Mouse (Mus musculus) large intestine, adult 2 months (tissue): ENCODE data around the gene Sirt2. TPM values are rescaled to one million over a fixed set of nuclear protein-coding genes. Genes with fewer than 3 reads are reported as not detected.

Experiments used
- DNase-seq: peaks from one replicate; pipeline ENCODE4 v3.0.0-alpha.2; 2012; ENCODE audit warnings: low read depth, low spot score
- WGBS: fragments of 180-500 bp; shearing (Covaris S2); methylation state at CpG from one replicate; pipeline ENCODE4 v1.1.7; 2018; 5-methylcytosine and 5-hydroxymethylcytosine counted together
- polyA plus RNA-seq: library from polyadenylated mRNA; depleted of rRNA; stranded (reverse); fragments of >200 nt; gene quantifications from 2 replicates; pipeline ENCODE4 v1.2.3, GENCODE M21; 2012

The Sirt2 gene
- polyA plus RNA-seq, 1 experiment, result 40.2 TPM

DNA sequence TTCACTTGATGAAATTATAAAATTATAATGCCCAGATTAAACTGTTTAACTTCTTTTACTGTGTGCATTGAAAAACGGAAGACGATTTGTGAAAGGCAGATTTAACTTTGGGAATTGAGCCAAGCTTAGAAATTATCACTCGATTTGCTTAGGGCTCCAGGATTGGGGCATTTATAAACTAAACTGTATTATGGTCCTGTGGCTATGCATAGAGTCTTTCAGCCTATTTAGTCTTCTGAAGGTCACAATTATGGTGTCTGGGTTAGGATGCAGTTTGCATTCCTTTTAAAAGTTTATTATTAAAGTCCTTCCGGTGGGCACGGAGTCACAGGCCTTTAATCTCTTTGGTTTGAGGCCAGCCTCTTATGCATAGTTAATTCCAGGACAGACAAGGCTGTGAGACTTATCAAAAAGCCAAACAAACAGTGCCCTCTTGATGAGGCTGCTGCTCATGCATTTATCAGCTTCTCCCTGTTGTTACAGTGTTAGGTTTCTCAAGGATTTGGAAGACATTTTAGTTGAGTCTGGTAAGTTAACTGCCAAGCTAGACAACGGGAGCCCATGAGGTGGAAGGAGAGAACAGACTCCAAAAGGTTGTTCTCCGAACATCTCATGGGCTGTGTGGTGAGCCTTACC is 45.2 kb downstream of the Sirt2 start:
- WGBS, result under 1% methylated on average over 7 of the region's 7 CpGs
- no peak for DNase-seq

DNA sequence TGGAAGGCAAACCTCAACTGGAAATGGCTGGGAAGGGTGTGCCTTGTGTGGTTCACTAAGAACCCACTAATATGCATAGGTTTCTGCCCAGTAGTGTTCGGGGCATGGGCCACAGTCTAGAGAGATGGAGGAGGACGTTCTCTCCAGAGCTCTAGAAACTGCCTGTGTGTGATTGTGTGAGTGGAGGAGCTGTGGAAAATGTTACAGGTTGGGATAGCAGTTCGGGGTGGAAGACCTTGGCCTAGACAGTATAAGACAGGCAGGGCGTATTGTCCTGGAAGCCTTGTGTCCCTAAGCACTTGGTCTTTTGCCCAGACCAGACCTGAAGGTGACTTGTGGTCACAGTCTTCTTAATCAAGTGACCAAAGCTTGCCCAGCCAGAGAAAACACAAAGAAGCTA is 45.9 kb downstream of the Sirt2 start:
- 4% methylated on average over 4 of the region's 4 CpGs for WGBS
- DNase-seq, result no peak

DNA sequence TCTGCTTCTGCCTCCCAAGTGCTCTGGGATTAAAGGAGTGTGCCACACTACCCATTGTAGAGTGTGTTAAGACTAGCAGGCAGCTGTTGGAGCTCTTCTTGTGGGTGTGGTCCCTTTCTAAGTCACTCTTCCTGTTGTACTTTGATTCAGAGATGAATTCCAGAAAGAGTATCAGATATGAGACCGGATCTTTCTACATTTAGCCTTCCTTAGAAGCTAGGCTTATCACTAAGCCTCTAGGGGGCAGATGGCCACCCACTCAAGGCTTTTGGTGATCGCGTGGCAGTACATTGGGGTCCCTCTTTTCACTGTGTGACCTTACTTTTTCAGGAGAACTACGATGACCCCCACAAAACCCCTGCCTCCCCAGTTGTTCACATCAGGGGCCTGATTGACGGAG is 46.4 kb downstream of the Sirt2 start:
- DNase-seq, result no peak
- 44% methylated on average over 5 of the region's 5 CpGs for WGBS

DNA sequence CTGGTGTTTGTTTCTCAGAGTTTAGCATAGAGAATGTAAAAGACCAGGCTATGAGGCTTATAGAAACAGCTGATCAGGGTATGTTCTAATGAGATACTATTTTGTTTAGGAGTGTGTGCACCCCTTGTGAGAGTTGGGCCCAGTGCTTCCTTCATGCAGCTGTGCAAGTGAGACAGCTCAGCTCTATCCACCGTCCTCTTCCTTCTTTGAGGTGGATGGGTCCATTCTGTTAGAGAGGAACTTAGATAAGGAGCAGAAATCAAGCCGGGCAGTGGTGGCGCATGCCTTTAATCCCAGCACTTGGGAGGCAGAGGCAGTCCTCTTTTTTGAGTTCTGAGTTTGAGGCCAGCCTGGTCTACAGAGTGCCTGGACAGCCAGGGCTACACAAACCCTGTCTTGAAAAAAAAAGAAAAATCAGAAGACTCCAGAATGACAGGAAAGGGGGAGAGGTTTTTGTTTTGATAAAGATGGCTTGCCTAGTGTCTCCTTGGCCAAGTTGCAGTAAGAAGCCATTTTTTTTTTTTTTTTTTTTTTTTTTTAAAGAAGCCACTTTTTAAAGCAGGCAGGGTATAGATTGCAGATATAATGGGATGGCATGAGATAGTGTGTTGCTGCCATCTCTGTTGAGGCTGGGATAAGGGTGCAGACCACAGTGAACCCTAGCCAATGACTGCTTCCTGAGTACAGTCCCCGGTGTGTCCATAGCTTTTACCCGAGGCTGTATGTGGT is 47.9 kb downstream of the Sirt2 start:
- 64% methylated on average over 5 of the region's 5 CpGs for WGBS
- DNase-seq, result no peak

DNA sequence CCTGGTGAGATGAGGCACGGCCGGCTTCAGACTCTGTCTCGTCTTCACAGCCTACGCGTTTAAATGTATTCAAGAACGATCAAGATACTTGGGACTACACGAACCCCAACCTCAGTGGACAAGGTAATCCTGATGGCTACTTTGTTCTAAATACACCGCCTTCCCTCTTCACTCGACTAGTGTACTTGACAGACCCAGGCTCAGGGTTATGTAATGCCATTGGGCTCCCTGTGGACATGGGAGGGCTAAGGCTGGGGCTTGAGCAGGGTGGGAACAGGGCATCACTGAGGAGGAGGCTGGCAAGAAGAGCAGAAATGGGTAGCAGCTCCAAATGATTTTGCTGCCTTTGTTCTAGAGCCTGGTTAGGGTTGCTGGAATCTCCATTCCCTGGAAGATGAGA is 48.7 kb downstream of the Sirt2 start:
- WGBS, result 83% methylated on average over 9 of the region's 9 CpGs
- DNase-seq, result no peak

DNA sequence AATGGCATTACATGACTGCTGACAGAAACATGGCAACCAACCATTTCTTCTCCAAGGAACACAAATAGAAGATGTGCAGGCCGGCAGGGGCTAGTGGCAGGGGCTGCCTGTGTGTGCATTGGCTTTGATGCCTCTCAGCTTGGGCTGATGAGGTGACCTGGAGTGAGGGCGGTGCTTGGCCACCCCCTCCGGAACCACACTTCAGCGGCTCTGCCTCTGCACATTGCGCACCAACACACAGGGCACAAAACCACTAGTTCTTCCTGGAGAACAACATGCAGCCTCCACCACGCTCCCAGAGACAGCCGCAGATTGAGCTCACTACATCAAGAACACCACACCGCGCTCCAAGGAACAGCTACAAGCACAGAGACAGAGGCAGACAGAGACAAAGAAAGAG is 49.7 kb downstream of the Sirt2 start:
- WGBS, result 81% methylated on average over 9 of the region's 9 CpGs

DNA sequence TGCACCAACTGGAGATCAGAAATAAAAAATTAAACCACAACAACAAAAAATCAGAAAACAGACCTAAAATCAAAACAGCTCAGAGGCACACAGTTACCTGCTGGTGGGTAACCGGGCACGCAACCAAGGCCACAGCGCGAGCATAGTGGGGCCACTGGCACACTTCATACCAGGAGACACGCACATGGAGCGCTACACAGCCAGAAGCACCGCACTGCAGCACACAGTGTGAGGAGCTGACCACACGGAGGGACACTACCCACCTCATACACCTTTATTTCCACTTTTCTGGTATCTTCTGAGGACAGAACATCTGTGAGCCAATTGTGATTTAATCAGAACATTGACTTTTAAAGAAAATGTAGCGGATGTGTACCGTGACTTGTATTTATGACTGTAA is 50.4 kb downstream of the Sirt2 start:
- 88% methylated on average over 10 of the region's 10 CpGs for WGBS
- DNase-seq, result no peak

More for the DNA sequence above, 49.7 kb downstream of the Sirt2 start:
- no peak for DNase-seq

DNA sequence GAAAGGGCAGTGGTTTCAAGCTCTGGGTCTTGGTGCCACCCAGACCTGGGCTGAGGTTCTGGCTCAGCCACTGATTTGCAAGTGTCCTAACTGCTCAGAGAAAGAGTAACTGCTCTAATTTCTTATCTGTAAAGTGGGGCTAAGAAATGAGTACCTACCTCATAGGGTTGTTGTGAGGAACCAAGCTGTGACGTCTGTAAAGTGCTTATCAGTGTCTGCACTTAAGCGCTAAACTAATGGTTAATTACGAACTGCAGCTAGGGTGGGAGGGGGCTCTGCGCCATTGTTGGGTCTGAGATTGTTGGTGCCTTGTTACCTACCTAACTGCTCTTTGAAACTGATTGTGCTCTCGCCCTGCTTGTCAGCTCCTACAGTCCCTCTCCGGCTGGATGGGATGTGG is 51.0 kb downstream of the Sirt2 start:
- no peak for DNase-seq
- 66% methylated on average over 6 of the region's 6 CpGs for WGBS

DNA sequence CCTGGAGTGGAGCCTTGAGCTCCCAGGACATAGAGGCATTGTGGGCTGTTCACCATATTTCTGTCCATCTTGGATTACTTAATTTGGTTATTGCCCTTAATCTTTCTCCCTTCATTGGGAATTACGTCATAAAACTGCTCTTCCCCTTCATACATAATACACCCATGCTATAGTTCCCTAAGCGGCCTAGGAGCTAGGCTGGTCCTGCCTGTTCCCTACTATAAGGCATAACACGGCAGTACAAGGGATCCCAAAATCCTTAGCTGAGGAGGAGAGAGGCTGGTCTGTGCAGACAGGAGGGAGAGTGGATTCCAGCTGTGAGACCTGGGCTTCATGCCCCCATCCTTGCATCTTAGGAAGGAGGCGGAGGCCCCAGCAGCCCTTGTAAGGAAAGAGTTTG is 51.4 kb downstream of the Sirt2 start:
- 41% methylated on average over 4 of the region's 4 CpGs for WGBS
- no peak for DNase-seq

DNA sequence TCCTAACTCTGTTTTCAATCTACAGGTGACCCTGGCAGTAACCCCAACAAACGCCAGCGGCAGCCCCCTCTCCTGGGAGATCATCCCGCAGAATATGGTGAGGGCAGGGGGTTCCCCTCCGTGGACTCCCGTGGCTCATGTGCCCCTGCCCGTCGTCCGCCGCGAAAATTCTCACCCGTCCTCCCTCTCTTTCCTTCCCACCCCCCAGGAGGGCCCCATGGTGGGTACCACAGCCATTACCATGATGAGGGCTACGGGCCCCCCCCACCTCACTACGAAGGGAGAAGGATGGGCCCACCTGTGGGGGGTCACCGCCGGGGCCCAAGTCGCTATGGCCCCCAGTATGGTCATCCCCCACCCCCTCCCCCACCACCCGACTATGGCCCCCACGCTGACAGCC is 51.9 kb downstream of the Sirt2 start:
- 71% methylated on average over 18 of the region's 18 CpGs for WGBS
- no peak for DNase-seq

DNA sequence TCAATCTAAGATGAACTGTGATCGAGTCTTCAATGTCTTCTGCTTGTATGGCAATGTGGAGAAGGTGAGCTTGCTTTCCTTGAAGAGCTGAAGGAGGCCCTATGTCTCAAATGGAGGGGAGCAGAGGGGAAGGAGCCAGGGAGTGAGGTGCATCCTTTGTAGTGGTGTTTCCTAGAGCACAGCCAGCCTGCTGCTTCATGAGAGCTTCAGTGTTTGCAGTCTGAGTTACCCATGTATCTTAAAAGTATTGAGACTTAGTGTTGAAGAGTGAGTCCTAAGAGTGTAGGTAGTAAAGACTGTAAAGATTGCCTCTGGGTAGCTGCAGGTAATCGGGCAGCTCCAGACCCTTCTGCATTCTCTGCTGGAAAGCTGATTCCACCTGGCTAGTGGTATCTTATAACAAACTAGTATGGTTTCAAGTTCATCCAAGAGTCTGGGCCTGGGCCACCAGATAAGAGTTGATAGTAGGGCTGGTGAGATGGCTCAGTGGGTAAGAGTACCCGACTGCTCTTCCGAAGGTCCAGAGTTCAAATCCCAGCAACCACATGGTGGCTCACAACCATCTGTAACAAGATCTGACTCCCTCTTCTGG is 52.4 kb downstream of the Sirt2 start:
- DNase-seq, result no peak

DNA sequence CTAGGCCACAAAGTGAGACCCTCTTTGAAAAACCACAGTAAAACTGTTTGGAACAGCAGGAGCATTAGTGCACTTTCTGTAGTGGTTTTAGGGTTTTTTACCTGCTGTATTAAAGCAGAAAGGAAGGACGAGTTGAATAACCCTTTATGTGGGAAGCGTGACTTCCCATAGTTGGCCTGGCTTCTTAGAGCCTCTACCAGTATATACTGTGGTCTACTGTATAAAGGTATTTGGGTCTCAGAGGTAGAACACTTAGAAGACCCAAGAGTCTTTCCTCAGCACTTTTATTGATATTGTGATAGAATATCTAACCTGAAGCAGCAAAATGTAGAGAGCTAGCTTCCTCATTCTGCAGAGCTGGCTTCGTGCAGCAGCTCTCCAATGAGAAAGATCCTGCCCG is 53.0 kb downstream of the Sirt2 start:
- 69% methylated on average over 4 of the region's 4 CpGs for WGBS
- DNase-seq, result no peak

More for the DNA sequence above, 52.4 kb downstream of the Sirt2 start:
- WGBS, result 54% methylated on average over 4 of the region's 4 CpGs

DNA sequence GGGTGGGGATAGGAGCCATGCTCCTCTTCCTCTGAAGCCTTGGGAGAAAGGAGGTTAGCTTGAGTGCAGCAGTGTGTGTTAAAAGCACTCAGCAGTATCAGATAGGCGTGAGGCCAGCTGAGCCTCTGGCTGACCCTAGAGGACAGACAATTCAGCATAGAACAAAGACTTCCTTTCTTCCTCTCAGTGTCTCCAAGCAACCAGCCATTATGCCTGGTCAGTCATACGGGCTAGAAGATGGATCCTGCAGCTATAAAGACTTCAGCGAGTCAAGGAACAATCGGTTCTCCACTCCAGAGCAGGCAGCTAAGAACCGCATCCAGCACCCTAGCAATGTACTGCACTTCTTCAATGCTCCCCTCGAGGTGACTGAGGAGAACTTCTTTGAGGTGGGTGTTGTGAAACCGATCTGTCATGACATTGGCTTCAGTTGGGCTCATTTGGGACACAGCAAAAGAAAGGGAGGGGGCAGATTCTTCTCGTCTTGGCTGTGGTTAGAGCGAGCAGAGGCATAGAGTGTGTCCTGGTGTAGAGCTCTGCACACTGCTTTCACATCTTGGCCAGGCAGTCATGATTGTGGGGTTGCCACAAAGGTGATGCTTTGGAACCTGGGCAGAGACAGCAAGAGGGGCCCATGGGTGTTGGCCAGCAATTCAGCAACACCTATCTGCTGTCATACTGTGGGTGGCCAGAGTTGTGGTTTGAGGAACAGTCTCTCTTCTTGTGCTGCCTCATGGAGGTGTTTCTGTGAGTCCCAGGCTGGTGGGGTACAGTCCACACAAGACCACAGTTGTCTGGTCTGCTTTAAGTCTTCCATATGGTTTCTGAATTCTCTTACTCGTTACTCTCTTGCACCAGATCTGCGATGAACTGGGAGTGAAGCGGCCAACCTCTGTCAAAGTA is 54.1 kb downstream of the Sirt2 start:
- no peak for DNase-seq
- WGBS, result 33% methylated on average over 12 of the region's 12 CpGs

DNA sequence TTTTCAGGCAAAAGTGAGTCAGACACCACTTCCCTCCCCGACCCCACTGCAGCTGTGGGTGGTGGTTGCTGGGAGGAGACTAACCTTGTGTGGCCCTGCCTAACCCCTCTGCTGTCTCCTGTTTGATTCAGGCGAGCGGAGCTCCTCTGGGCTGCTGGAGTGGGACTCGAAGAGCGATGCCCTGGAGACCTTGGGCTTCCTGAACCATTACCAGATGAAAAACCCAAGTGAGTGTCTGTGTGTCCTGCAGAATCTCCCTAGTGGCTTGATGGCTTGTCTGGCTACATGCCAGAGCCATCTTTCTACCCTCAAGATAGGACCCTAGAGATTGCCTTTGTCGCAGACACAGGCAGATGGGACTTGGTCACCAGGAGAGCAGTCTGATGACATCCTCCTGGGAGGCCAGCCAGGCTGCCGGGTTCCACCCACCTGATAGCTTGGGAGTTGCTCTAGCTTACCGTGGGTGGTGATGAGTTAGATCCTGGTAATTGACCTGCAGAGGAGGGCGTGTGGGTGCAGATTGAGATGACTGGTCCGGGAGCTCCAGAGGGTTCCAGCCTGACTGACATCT is 54.8 kb downstream of the Sirt2 start:
- WGBS, result 33% methylated on average over 10 of the region's 10 CpGs
- no peak for DNase-seq

DNA sequence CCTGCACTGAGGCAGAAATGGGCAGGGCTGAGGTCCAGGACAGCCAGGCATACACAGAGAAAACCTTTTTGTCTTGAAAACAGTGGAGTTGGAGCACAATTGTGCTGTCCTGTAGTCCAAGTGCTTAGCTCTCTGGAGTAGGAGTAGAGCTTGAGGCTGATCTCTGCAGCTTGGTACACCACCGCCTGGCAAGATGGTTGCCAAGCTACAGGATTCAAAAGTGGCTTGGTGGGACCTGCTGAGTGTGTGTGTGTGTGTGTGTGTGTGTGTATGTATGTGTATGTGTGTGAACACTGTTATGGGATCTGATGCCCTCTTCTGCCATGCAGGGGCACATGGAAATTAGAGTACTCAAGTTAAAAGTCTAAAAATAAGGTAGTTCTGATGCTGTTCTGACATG is 56.0 kb downstream of the Sirt2 start:
- 73% methylated on average over 1 of the region's 1 CpGs for WGBS

DNA sequence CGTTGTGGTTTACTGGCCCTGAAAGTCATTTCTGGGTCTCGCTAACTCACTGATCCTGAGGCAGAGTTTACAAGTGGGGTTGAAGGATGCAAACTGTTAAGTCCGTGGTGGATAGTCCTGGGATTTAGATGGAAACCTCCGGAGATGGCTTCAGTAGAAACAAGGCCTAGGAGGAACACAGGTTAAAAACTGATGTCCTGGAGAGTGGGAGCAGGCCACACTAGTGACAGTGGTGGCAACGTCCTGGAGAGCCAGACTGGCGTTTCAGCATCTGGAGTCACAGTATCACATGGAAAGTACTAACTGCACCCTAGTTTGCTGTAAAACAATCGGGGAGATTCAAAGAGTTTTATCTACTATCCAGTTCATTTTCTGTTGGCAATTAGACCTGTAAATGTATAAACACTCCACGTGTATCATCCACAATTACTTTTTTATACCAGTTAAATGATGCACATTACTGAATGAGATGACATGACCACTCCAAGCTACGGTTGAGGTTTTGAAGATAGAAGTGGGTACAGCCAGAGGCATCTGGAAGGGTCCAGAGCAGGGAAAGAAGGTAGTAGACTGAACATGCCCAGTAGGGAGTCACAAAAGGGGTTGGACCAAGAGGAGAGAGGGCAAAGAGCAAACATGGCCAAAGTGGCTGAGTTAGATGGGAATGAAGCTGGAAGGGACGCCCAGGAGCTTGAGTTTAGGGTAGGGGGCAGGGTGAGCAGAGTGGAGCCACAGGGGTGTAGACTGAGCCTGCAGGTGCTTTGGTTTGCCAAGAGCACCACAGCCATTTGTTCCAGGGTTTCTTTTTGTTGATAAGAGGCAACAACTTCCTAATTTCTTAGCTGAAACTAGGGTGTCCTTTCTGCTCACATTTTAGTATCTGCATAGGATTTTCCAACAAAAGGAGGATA is 56.7 kb downstream of the Sirt2 start:
- 34% methylated on average over 10 of the region's 10 CpGs for WGBS
- DNase-seq, result no peak

More for the DNA sequence above, 56.0 kb downstream of the Sirt2 start:
- DNase-seq, result no peak

DNA sequence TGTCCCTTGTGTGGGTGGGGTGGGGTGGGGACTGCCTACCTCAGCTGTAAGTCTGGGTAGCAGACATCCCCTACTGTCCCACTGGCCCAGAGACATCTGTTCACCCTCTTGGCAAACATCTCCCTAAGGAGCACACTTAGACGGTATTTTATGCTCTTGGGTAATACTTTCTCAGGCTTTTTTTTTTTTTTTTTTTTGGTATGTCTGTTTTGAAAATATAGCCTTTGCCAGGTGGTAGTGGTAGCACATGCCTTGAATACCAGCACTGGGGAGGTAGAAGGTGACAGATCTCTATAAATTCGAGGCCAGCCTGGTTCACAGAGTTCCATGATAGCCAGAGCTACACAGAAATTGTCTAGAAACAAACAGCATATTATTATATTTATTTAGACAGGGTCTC is 57.4 kb downstream of the Sirt2 start:
- WGBS, result 6% methylated on average over 2 of the region's 2 CpGs

DNA sequence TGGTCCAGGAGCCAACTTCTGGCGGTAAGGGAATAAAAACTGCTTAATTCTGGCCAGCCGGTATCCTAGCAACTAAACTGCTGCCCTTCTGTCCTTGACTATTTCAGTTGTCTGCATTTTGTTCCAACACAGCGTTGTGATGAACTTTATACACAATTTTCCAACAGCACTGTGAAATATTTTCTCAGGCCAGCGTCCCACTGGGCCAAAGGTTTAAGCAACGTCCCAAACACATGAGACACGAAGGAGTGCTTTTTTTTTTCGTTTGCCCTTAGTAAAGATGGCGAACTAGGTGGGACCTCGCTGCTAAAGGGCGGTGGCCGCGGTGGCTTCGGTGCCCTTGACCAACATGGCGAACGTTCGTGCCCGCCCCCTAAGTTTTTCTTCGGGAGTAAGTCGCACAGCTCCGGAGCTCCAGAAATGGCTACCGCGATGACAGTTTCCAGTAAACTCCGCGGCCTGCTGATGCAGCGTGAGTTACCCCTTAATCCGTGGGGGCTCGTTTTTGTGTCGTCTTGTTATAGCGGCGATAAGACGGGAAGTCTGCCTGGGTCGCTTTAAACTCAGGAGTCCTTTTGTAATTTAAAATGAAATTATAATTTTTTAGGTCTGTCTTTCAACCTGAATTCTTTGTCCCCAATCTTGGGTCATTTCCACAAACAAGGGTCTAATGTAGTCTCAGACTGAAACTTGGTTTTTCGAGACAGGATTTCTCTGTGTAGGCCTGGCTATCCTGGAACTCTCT is 58.6 kb downstream of the Sirt2 start, which contains the start of gene Ech1:
Ech1 (plus strand) TSS at position 277 of the 745 bp plus-strand sequence.
- no peak for DNase-seq
- under 1% methylated on average over 33 of the region's 33 CpGs for WGBS

More for the DNA sequence above, 57.4 kb downstream of the Sirt2 start:
- no peak for DNase-seq
